Mouse (Mus musculus): Measurements from ENCODE around the gene Iqgap2. TPM values are rescaled to one million over a fixed set of nuclear protein-coding genes. Genes with fewer than 3 reads are reported as not detected.

The Iqgap2 gene
- total and polyA plus RNA-seq, 3 experiments = 0.08 to 0.14 (median 0.11) TPM

DNA sequence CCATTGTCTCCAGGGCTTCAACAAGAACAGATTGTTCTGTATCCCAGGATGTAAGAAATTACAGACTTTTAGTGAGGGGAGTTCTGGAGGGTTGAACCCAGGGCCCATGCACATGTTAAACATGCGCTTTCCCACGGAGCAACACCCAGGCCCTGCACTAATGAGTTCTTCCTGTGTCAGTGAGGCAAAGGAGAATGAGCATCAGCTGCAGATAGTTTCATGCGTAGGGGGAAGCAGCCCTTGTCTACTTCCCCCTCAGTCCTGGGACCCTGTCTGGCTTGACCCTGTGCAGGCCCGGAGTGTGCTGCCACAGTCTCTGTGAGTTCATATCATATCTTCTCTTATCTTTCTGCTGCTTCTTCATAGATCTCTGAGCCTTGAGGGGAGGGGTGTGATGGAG, 244.5 kb downstream of the Iqgap2 start:
- Histone ChIP-seq H3K27me3 (replicated peaks) (no peaks in the 10 kb centered on the region), H3K9ac (ENCODE audit: insufficient read depth, low read depth) (no peak overlapping the region), H3K79me2 (replicated peaks; ENCODE audit: control insufficient read depth, extremely low read depth, insufficient read depth, poor library complexity, severe bottlenecking) (no peaks in the 10 kb centered on the region), H3K36me3 (replicated peaks in 1 of 2; ENCODE audit: control insufficient read depth in 1 of 2, insufficient read depth in 1 of 2, low read length in 1 of 2) (no peaks in the 10 kb centered on the region), H3K9me3 (replicated peaks; ENCODE audit: low read length) (no peaks in the 10 kb centered on the region), H3K27ac (ENCODE audit: insufficient read depth, low read depth) (no peak overlapping the region), H3K4me3 (replicated peaks in 1 of 3; ENCODE audit: low read depth in 2 of 3, low read length in 2 of 3, poor library complexity in 1 of 3) (no peak overlapping the region), H3K4me1 (ENCODE audit: control insufficient read depth in 1 of 2, insufficient read depth in 2 of 2) (no peaks in the 10 kb centered on the region), H3K4me2 (ENCODE audit: insufficient read depth, low read depth, poor library complexity, severe bottlenecking) (no peak overlapping the region)
- dilution Hi-C loops (cut with MboI; ENCODE audit: extremely low pct_ligation_motif_present, extremely low pct_unique_long_range_greater_than_20kb, low sequenced_read_pairs) = no loop called here
- TF ChIP-seq JUN (IDR thresholded peaks at IDR 0.05; ENCODE audit: insufficient read depth, low read depth, low read length) = no peak
- in situ Hi-C loops (cut with MboI; ENCODE audit: low pct_ligation_motif_present, low pct_unique_long_range_greater_than_20kb, low sequenced_read_pairs) = no loop called here
- no peak for DNase-seq (ENCODE audit: extremely low read depth)

DNA sequence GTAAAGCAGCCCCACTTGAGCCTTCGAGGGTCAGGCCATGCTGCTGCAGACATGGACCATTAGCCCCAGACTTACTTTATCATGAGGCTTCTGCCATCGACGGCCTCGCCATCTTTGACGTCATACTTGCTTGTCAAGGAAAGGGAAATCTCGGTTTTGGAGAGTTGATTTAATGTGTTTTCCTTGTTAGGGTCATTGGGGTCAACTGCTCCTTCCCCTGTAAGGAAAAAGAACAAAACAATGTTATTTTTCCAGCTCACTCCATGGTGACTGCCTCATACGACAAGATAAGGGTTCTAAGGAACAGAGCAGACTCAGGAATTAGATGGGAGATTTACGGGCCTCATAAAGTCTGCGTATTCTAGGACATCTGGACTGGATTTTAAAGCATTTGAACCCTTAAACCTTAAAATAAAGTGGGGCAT, 245.0 kb downstream of the Iqgap2 start:
- no peaks in the 10 kb centered on the region for H3K27me3 ChIP-seq (replicated peaks)
- H3K9ac ChIP-seq (ENCODE audit: insufficient read depth, low read depth) = no peak overlapping the region
- H3K9me3 ChIP-seq (replicated peaks; ENCODE audit: low read length) = no peaks in the 10 kb centered on the region
- no peak overlapping the region for H3K4me2 ChIP-seq (ENCODE audit: insufficient read depth, low read depth, poor library complexity, severe bottlenecking)
- H3K4me3 ChIP-seq (replicated peaks in 1 of 3; ENCODE audit: low read depth in 2 of 3, low read length in 2 of 3, poor library complexity in 1 of 3) = no peak overlapping the region
- H3K36me3 ChIP-seq (replicated peaks in 1 of 2; ENCODE audit: control insufficient read depth in 1 of 2, insufficient read depth in 1 of 2, low read length in 1 of 2) = no peaks in the 10 kb centered on the region
- no peaks in the 10 kb centered on the region for H3K4me1 ChIP-seq (ENCODE audit: control insufficient read depth in 1 of 2, insufficient read depth in 2 of 2)
- DNase-seq (ENCODE audit: extremely low read depth) = no peak
- no peaks in the 10 kb centered on the region for H3K79me2 ChIP-seq (replicated peaks; ENCODE audit: control insufficient read depth, extremely low read depth, insufficient read depth, poor library complexity, severe bottlenecking)
- no peak overlapping the region for H3K27ac ChIP-seq (ENCODE audit: insufficient read depth, low read depth)
- TF ChIP-seq BHLHE40 (IDR thresholded peaks at IDR 0.05; ENCODE audit: low read depth, low read length) (no peak), POLR2A (IDR thresholded peaks at IDR 0.05; ENCODE audit: low read depth, low read length) (no peak), CHD2 (IDR thresholded peaks at IDR 0.05; ENCODE audit: low read length) (no peak)
- dilution Hi-C loops (cut with MboI; ENCODE audit: extremely low pct_ligation_motif_present, extremely low pct_unique_long_range_greater_than_20kb, low sequenced_read_pairs) (no loop called here), in situ Hi-C loops (cut with MboI; ENCODE audit: low pct_ligation_motif_present, low pct_unique_long_range_greater_than_20kb, low sequenced_read_pairs) (no loop called here)

DNA sequence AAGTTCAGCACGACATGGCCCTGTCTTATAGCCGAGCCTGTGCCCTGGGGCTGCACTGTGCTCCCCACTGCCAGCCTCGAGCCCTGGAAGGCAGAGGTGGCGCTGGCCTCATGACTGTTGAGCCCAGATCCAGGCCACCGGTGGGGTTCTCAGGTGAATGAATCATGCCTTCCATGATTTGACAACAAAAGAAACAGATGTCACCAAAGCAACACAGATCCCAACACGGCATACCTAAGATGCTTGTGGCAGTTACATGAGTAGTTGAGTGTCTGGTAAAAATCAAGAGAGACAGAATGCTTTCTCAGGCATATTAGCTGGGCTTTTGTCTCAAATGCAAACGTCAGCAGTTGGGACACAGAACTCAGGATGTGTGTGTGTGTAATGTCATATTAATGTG, 248.0 kb downstream of the Iqgap2 start:
- H3K79me2 ChIP-seq (replicated peaks; ENCODE audit: control insufficient read depth, extremely low read depth, insufficient read depth, poor library complexity, severe bottlenecking) = no peaks in the 10 kb centered on the region
- dilution Hi-C loops (cut with MboI; ENCODE audit: extremely low pct_ligation_motif_present, extremely low pct_unique_long_range_greater_than_20kb, low sequenced_read_pairs) = no loop called here
- no peaks in the 10 kb centered on the region for H3K4me1 ChIP-seq (ENCODE audit: control insufficient read depth in 1 of 2, insufficient read depth in 2 of 2)
- DNase-seq (ENCODE audit: extremely low read depth) = no peak
- no peak overlapping the region for H3K4me2 ChIP-seq (ENCODE audit: insufficient read depth, low read depth, poor library complexity, severe bottlenecking)
- no peak overlapping the region for H3K27ac ChIP-seq (ENCODE audit: insufficient read depth, low read depth)
- H3K36me3 ChIP-seq (replicated peaks in 1 of 2; ENCODE audit: control insufficient read depth in 1 of 2, insufficient read depth in 1 of 2, low read length in 1 of 2) = no peaks in the 10 kb centered on the region
- H3K9ac ChIP-seq (ENCODE audit: insufficient read depth, low read depth) = no peak overlapping the region
- no peak overlapping the region for H3K4me3 ChIP-seq (replicated peaks in 1 of 3; ENCODE audit: low read depth in 2 of 3, low read length in 2 of 3, poor library complexity in 1 of 3)
- in situ Hi-C loops (cut with MboI; ENCODE audit: low pct_ligation_motif_present, low pct_unique_long_range_greater_than_20kb, low sequenced_read_pairs) = no loop called here
- H3K9me3 ChIP-seq (replicated peaks; ENCODE audit: low read length) = no peaks in the 10 kb centered on the region
- TF ChIP-seq USF2 (conservative IDR thresholded peaks at IDR 0.05; ENCODE audit: low read depth, low read length) (no peak), KAT2A (IDR thresholded peaks at IDR 0.05; ENCODE audit: insufficient replicate concordance, low read length) (no peak), MYC (IDR thresholded peaks at IDR 0.05; ENCODE audit: low read depth, low read length) (no peak), HCFC1 (IDR thresholded peaks at IDR 0.05; ENCODE audit: low read depth, low read length) (no peak), JUN (IDR thresholded peaks at IDR 0.05; ENCODE audit: insufficient read depth, low read depth, low read length) (no peak), UBTF (IDR thresholded peaks at IDR 0.05; ENCODE audit: low read depth, low read length) (no peak), CHD2 (IDR thresholded peaks at IDR 0.05; ENCODE audit: low read length) (no peak)
- no peaks in the 10 kb centered on the region for H3K27me3 ChIP-seq (replicated peaks)
